Mouse (Mus musculus) CH12.LX (cell line): ENCODE data around the gene Slc12a5. TPM values are rescaled to one million over a fixed set of nuclear protein-coding genes. Genes with fewer than 3 reads are reported as not detected.

Experiments used
- polyA plus RNA-seq: library from polyadenylated mRNA; unstranded; fragments of >175 nt; gene quantifications from 2 replicates; pipeline ENCODE4 v1.2.1, GENCODE M21; 2012; ENCODE audit warnings: low read depth; ENCODE audit not compliant: insufficient read length
- total RNA-seq, 2 experiments: library from RNA; depleted of rRNA; stranded (reverse); fragments of 300-350 nt in 1 of 2; fragments of >200 nt in 1 of 2; gene quantifications; 2 replicates each; pipeline ENCODE4 v1.2.3; 2012 to 2014

Slc12a5 gene
- total and polyA plus RNA-seq, 3 experiments = 0.05 to 0.83 (median 0.30) TPM

Other genes starting within 250 kb of the Slc12a5 start
- 1.4 and 2.4 TPM in 2 replicates for gene Spint5, start 245.5 kb upstream of the Slc12a5 start, total RNA-seq (2012; rRNA removed)
- not detected in 2 replicates for gene Spint5, start 245.5 kb upstream of the Slc12a5 start, total RNA-seq (2014; rRNA removed)
- not detected in 2 replicates for gene Spint5, start 245.5 kb upstream of the Slc12a5 start, polyA plus RNA-seq
- gene Wfdc3, start 214.9 kb upstream of the Slc12a5 start, total RNA-seq (2012; rRNA removed) = 0.08 and 0.21 TPM in 2 replicates
- gene Wfdc3, start 214.9 kb upstream of the Slc12a5 start, total RNA-seq (2014; rRNA removed) = 0.14 TPM in 1 of 2 replicates, not detected in the other
- gene Wfdc3, start 214.9 kb upstream of the Slc12a5 start, polyA plus RNA-seq = not detected in 2 replicates
- 14.0 and 15.2 TPM in 2 replicates for gene Dnttip1, start 214.8 kb upstream of the Slc12a5 start, total RNA-seq (2012; rRNA removed)
- gene Dnttip1, start 214.8 kb upstream of the Slc12a5 start, total RNA-seq (2014; rRNA removed) = 17.1 and 17.6 TPM in 2 replicates
- gene Dnttip1, start 214.8 kb upstream of the Slc12a5 start, polyA plus RNA-seq = 29.7 and 35.0 TPM in 2 replicates
- gene Ube2c, start 190.9 kb upstream of the Slc12a5 start, total RNA-seq (2012; rRNA removed) = 103 and 121 TPM in 2 replicates
- 104 and 126 TPM in 2 replicates for gene Ube2c, start 190.9 kb upstream of the Slc12a5 start, total RNA-seq (2014; rRNA removed)
- gene Ube2c, start 190.9 kb upstream of the Slc12a5 start, polyA plus RNA-seq = 156 and 226 TPM in 2 replicates
- not detected in 2 replicates for gene Tnnc2, start 180.8 kb upstream of the Slc12a5 start, total RNA-seq (2012; rRNA removed)
- not detected in 2 replicates for gene Tnnc2, start 180.8 kb upstream of the Slc12a5 start, total RNA-seq (2014; rRNA removed)
- not detected in 2 replicates for gene Tnnc2, start 180.8 kb upstream of the Slc12a5 start, polyA plus RNA-seq
- 2.3 and 3.3 TPM in 2 replicates for gene Snx21, start 175.0 kb upstream of the Slc12a5 start, total RNA-seq (2012; rRNA removed)
- gene Snx21, start 175.0 kb upstream of the Slc12a5 start, total RNA-seq (2014; rRNA removed) = 0.71 and 1.1 TPM in 2 replicates
- 1.1 and 1.5 TPM in 2 replicates for gene Snx21, start 175.0 kb upstream of the Slc12a5 start, polyA plus RNA-seq
- gene Acot8, start 155.9 kb upstream of the Slc12a5 start, total RNA-seq (2012; rRNA removed) = 22.0 and 26.8 TPM in 2 replicates
- gene Acot8, start 155.9 kb upstream of the Slc12a5 start, total RNA-seq (2014; rRNA removed) = 15.8 and 16.8 TPM in 2 replicates
- 10.5 and 11.9 TPM in 2 replicates for gene Acot8, start 155.9 kb upstream of the Slc12a5 start, polyA plus RNA-seq
- gene Zswim3, start 155.7 kb upstream of the Slc12a5 start, total RNA-seq (2012; rRNA removed) = 3.5 and 3.7 TPM in 2 replicates
- gene Zswim3, start 155.7 kb upstream of the Slc12a5 start, total RNA-seq (2014; rRNA removed) = 1.6 and 2.3 TPM in 2 replicates
- gene Zswim3, start 155.7 kb upstream of the Slc12a5 start, polyA plus RNA-seq = 2.1 and 2.5 TPM in 2 replicates
- gene Zswim1, start 138.1 kb upstream of the Slc12a5 start, total RNA-seq (2012; rRNA removed) = 9.5 and 9.6 TPM in 2 replicates
- gene Zswim1, start 138.1 kb upstream of the Slc12a5 start, total RNA-seq (2014; rRNA removed) = 5.3 and 5.8 TPM in 2 replicates
- gene Zswim1, start 138.1 kb upstream of the Slc12a5 start, polyA plus RNA-seq = 10.4 and 13.8 TPM in 2 replicates
- gene Spata25, start 132.3 kb upstream of the Slc12a5 start, total RNA-seq (2012; rRNA removed) = 0.34 TPM in 1 of 2 replicates, not detected in the other
- gene Spata25, start 132.3 kb upstream of the Slc12a5 start, total RNA-seq (2014; rRNA removed) = not detected in 2 replicates
- not detected in 2 replicates for gene Spata25, start 132.3 kb upstream of the Slc12a5 start, polyA plus RNA-seq
- 45.5 and 46.1 TPM in 2 replicates for gene Ctsa, start 127.9 kb upstream of the Slc12a5 start, total RNA-seq (2012; rRNA removed)
- gene Ctsa, start 127.9 kb upstream of the Slc12a5 start, total RNA-seq (2014; rRNA removed) = 17.5 and 19.9 TPM in 2 replicates
- 22.7 and 27.0 TPM in 2 replicates for gene Ctsa, start 127.9 kb upstream of the Slc12a5 start, polyA plus RNA-seq
- gene Neurl2, start 127.3 kb upstream of the Slc12a5 start, total RNA-seq (2012; rRNA removed) = 2.9 and 4.1 TPM in 2 replicates
- gene Neurl2, start 127.3 kb upstream of the Slc12a5 start, total RNA-seq (2014; rRNA removed) = 1.6 and 2.1 TPM in 2 replicates
- gene Neurl2, start 127.3 kb upstream of the Slc12a5 start, polyA plus RNA-seq = 1.7 and 1.8 TPM in 2 replicates
- 4.4 and 5.5 TPM in 2 replicates for gene Pltp, start 103.1 kb upstream of the Slc12a5 start, total RNA-seq (2012; rRNA removed)
- gene Pltp, start 103.1 kb upstream of the Slc12a5 start, total RNA-seq (2014; rRNA removed) = 0.85 and 1.1 TPM in 2 replicates
- gene Pltp, start 103.1 kb upstream of the Slc12a5 start, polyA plus RNA-seq = 0.94 and 0.98 TPM in 2 replicates
- gene Pcif1, start 81.5 kb upstream of the Slc12a5 start, total RNA-seq (2012; rRNA removed) = 30.0 and 33.6 TPM in 2 replicates
- 18.2 and 20.0 TPM in 2 replicates for gene Pcif1, start 81.5 kb upstream of the Slc12a5 start, total RNA-seq (2014; rRNA removed)
- gene Pcif1, start 81.5 kb upstream of the Slc12a5 start, polyA plus RNA-seq = 49.1 and 59.1 TPM in 2 replicates
- 12.0 and 14.4 TPM in 2 replicates for gene Zfp335, start 49.0 kb upstream of the Slc12a5 start, total RNA-seq (2012; rRNA removed)
- gene Zfp335, start 49.0 kb upstream of the Slc12a5 start, total RNA-seq (2014; rRNA removed) = 5.0 and 5.2 TPM in 2 replicates
- 13.1 and 16.5 TPM in 2 replicates for gene Zfp335, start 49.0 kb upstream of the Slc12a5 start, polyA plus RNA-seq
- not detected in 2 replicates for gene Mmp9, start 20.0 kb upstream of the Slc12a5 start, total RNA-seq (2012; rRNA removed)
- not detected in 2 replicates for gene Mmp9, start 20.0 kb upstream of the Slc12a5 start, total RNA-seq (2014; rRNA removed)
- not detected in 2 replicates for gene Mmp9, start 20.0 kb upstream of the Slc12a5 start, polyA plus RNA-seq
- gene Ncoa5, start 74.1 kb downstream of the Slc12a5 start, total RNA-seq (2012; rRNA removed) = 20.1 and 26.5 TPM in 2 replicates
- gene Ncoa5, start 74.1 kb downstream of the Slc12a5 start, total RNA-seq (2014; rRNA removed) = 18.6 and 18.9 TPM in 2 replicates
- gene Ncoa5, start 74.1 kb downstream of the Slc12a5 start, polyA plus RNA-seq = 45.1 and 46.4 TPM in 2 replicates
- gene Cd40, start 94.8 kb downstream of the Slc12a5 start, total RNA-seq (2012; rRNA removed) = 146 and 149 TPM in 2 replicates
- 191 and 223 TPM in 2 replicates for gene Cd40, start 94.8 kb downstream of the Slc12a5 start, total RNA-seq (2014; rRNA removed)
- 147 and 149 TPM in 2 replicates for gene Cd40, start 94.8 kb downstream of the Slc12a5 start, polyA plus RNA-seq
- not detected in 2 replicates for gene 1700025C18Rik, start 129.9 kb downstream of the Slc12a5 start, total RNA-seq (2012; rRNA removed)
- gene 1700025C18Rik, start 129.9 kb downstream of the Slc12a5 start, total RNA-seq (2014; rRNA removed) = not detected in 2 replicates
- gene 1700025C18Rik, start 129.9 kb downstream of the Slc12a5 start, polyA plus RNA-seq = not detected in 2 replicates